Mouse (Mus musculus): ENCODE measurements around the gene Vmn2r91.
"Not testable (repeated sequence)": the region's sequence is repeated elsewhere in the genome, so short reads cannot be mapped to it uniquely, and the experiment has no call there.

Vmn2r91 gene

DNA sequence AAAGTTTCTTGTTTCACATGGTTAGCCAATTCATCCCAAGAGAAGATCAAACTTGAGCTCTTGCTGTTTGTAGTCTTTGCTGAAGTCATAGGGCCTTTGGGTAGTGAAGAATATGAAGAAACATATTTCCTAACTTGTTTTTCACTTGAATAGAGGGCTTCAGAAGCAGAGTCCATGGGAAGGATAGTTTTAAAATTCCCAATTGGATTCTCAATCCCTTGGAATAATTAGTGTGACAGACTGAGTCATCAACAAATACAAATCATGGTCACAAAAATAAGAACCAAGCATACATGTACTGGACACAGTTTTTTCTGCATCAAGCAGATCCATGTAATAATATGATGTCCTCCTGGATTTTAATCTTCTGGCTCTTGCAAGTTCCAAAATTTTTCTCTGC, at the start of gene Vmn2r91:
Vmn2r91 (plus strand) TSS at position 301 of the 400 bp plus-strand sequence.
- not testable (repeated sequence) for DNase-seq

- no peak for DNase-seq
Observed at GRCm38 (mm10) chr17:18049124-18049523, 35.7 kb upstream of the Vmn2r91 start, which contains the start of gene Vmn2r124. Gene Vmn2r124, plus strand, starts transcription at chr17:18049424.

DNA sequence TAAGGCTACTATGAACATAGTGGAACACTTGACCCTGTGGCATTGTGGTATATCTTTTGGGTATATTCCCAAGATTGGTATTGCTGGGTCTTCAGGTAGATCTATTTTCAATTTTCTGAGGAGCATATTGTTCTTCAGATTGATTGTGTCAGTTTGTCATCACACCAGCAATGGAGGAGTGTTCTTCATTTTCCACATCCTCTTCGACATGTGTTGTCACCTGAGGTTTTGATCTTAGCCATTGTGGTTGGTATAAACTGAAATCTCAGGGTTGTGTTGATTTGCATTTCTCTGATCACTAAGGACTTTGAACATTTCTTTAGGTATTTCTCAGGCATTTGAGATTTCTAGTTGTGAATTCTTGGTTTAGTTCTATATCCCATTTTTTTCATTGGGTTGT, 10.8 kb downstream of the Vmn2r91 start:
- DNase-seq = not testable (repeated sequence)

DNA sequence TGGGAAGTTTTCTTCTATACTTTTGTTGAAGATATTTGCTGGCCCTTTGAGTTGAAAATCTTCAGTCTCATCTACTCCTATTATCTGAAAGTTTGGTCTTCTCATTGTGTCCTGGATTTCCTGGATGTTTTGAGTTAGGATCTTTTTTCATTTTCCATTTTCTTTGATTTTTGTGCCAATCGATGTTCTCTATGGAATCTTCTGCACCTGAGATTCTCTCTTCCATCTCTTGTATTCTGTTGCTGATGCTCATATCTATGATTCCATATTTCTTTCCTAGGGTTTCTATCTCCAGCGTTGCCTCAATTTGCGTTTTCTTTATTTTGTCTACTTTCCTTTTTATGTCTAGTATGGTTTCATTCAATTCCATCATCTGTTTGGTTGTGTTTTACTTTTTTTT, 17.4 kb downstream of the Vmn2r91 start:
- not testable (repeated sequence) for DNase-seq

DNA sequence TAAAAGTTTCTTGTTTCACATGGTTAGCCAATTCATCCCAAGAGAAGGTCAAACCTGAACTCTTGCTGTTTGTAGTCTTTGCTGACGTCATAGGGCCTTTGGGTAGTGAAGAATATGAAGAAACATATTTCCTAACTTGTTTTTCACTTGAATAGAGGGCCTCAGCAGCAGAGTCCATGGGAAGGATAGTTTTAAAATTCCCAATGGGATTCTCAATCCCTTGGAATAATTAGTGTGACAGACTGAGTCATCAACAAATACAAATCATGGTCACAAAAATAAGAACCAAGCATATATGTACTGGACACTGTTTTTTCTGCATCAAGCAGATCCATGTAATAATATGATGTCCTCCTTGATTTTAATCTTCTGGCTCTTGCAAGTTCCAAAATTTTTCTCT, 66.8 kb downstream of the Vmn2r91 start, which contains the start of gene Vmn2r92:
Vmn2r92 (plus strand) TSS at position 301 of the 400 bp plus-strand sequence.
- DNase-seq = not testable (repeated sequence)

GRCm38 (mm10) chr17:18161194-18161593, 76.4 kb downstream of the Vmn2r91 start:
- DNase-seq = not testable (repeated sequence)

Data from thymus, postnatal 36 days (tissue).